Mouse (Mus musculus): Measurements from ENCODE around the gene Kcnk6.

Kcnk6 gene

GRCm38 (mm10) chr7:29232247-29233013 is at the start of gene Kcnk6:
Kcnk6 (minus strand) TSS chr7:29232515.
- DNase-seq (ENCODE audit: low read depth, low spot score) = peak; percentile 42
- no peaks in the 10 kb centered on the region; the same call in 1 of the 2 replicates for H3K27me3 ChIP-seq (ENCODE audit: control insufficient read depth, insufficient read depth, low read length, poor library complexity, severe bottlenecking)
- no peaks in the 10 kb centered on the region for H3K36me3 ChIP-seq (ENCODE audit: control insufficient read depth, insufficient read depth, low read length, poor library complexity, severe bottlenecking)

GRCm38 (mm10) chr7:29281201-29282073 is 49.1 kb upstream of the Kcnk6 start, which contains the start of gene Spint2:
Spint2 (minus strand) TSS chr7:29281912.
- peak; percentile 72 for DNase-seq (ENCODE audit: low read depth, low spot score)
- Histone ChIP-seq H3K27me3 (ENCODE audit: control insufficient read depth, insufficient read depth, low read length, poor library complexity, severe bottlenecking) (no peaks in the 10 kb centered on the region), H3K36me3 (ENCODE audit: control insufficient read depth, insufficient read depth, low read length, poor library complexity, severe bottlenecking) (no peaks in the 10 kb centered on the region)

GRCm38 (mm10) chr7:29280801-29281200 is 48.5 kb upstream of the Kcnk6 start:
- peak; percentile 19 for DNase-seq (ENCODE audit: low read depth, low spot score)
- Histone ChIP-seq H3K27me3 (ENCODE audit: control insufficient read depth, insufficient read depth, low read length, poor library complexity, severe bottlenecking) (no peaks in the 10 kb centered on the region), H3K36me3 (ENCODE audit: control insufficient read depth, insufficient read depth, low read length, poor library complexity, severe bottlenecking) (no peaks in the 10 kb centered on the region)

- no peak for DNase-seq (ENCODE audit: low read depth, low spot score)
- Histone ChIP-seq H3K27me3 (ENCODE audit: control insufficient read depth, insufficient read depth, low read length, poor library complexity, severe bottlenecking) (no peaks in the 10 kb centered on the region), H3K36me3 (ENCODE audit: control insufficient read depth, insufficient read depth, low read length, poor library complexity, severe bottlenecking) (no peaks in the 10 kb centered on the region)
Measured at GRCm38 (mm10) chr7:29279924-29280323, 47.6 kb upstream of the Kcnk6 start.

- no peak for DNase-seq (ENCODE audit: low read depth, low spot score)
- H3K36me3 ChIP-seq (ENCODE audit: control insufficient read depth, insufficient read depth, low read length, poor library complexity, severe bottlenecking) = no peaks in the 10 kb centered on the region
- H3K27me3 ChIP-seq (ENCODE audit: control insufficient read depth, insufficient read depth, low read length, poor library complexity, severe bottlenecking) = no peaks in the 10 kb centered on the region
Measured at GRCm38 (mm10) chr7:29279261-29279660, 46.9 kb upstream of the Kcnk6 start.

- DNase-seq (ENCODE audit: low read depth, low spot score) = no peak
- Histone ChIP-seq H3K36me3 (ENCODE audit: control insufficient read depth, insufficient read depth, low read length, poor library complexity, severe bottlenecking) (no peaks in the 10 kb centered on the region), H3K27me3 (ENCODE audit: control insufficient read depth, insufficient read depth, low read length, poor library complexity, severe bottlenecking) (no peaks in the 10 kb centered on the region)
Measured at GRCm38 (mm10) chr7:29277510-29277909, 45.2 kb upstream of the Kcnk6 start.

- Histone ChIP-seq H3K36me3 (ENCODE audit: control insufficient read depth, insufficient read depth, low read length, poor library complexity, severe bottlenecking) (no peaks in the 10 kb centered on the region), H3K27me3 (ENCODE audit: control insufficient read depth, insufficient read depth, low read length, poor library complexity, severe bottlenecking) (no peaks in the 10 kb centered on the region)
- DNase-seq (ENCODE audit: low read depth, low spot score) = no peak
Measured at GRCm38 (mm10) chr7:29276715-29277114, 44.4 kb upstream of the Kcnk6 start.

- Histone ChIP-seq H3K36me3 (ENCODE audit: control insufficient read depth, insufficient read depth, low read length, poor library complexity, severe bottlenecking) (no peaks in the 10 kb centered on the region), H3K27me3 (ENCODE audit: control insufficient read depth, insufficient read depth, low read length, poor library complexity, severe bottlenecking) (no peaks in the 10 kb centered on the region)
- DNase-seq (ENCODE audit: low read depth, low spot score) = no peak
Measured at GRCm38 (mm10) chr7:29271687-29272465, 39.6 kb upstream of the Kcnk6 start.

- no peaks in the 10 kb centered on the region for H3K27me3 ChIP-seq (ENCODE audit: control insufficient read depth, insufficient read depth, low read length, poor library complexity, severe bottlenecking)
- no peaks in the 10 kb centered on the region for H3K36me3 ChIP-seq (ENCODE audit: control insufficient read depth, insufficient read depth, low read length, poor library complexity, severe bottlenecking)
- no peak for DNase-seq (ENCODE audit: low read depth, low spot score)
Measured at GRCm38 (mm10) chr7:29270445-29270844, 38.1 kb upstream of the Kcnk6 start.

GRCm38 (mm10) chr7:29266931-29267330 is 34.6 kb upstream of the Kcnk6 start:
- DNase-seq (ENCODE audit: low read depth, low spot score) = no peak
- no peaks in the 10 kb centered on the region for H3K27me3 ChIP-seq (ENCODE audit: control insufficient read depth, insufficient read depth, low read length, poor library complexity, severe bottlenecking)
- no peaks in the 10 kb centered on the region for H3K36me3 ChIP-seq (ENCODE audit: control insufficient read depth, insufficient read depth, low read length, poor library complexity, severe bottlenecking)

GRCm38 (mm10) chr7:29265636-29266035 is 33.3 kb upstream of the Kcnk6 start:
- no peaks in the 10 kb centered on the region for H3K27me3 ChIP-seq (ENCODE audit: control insufficient read depth, insufficient read depth, low read length, poor library complexity, severe bottlenecking)
- H3K36me3 ChIP-seq (ENCODE audit: control insufficient read depth, insufficient read depth, low read length, poor library complexity, severe bottlenecking) = no peaks in the 10 kb centered on the region
- DNase-seq (ENCODE audit: low read depth, low spot score) = no peak

- H3K27me3 ChIP-seq (ENCODE audit: control insufficient read depth, insufficient read depth, low read length, poor library complexity, severe bottlenecking) = no peaks in the 10 kb centered on the region
- H3K36me3 ChIP-seq (ENCODE audit: control insufficient read depth, insufficient read depth, low read length, poor library complexity, severe bottlenecking) = peaks cover 2% of the 10 kb centered on the region; the same call in 1 of the 2 replicates
- no peak for DNase-seq (ENCODE audit: low read depth, low spot score)
Measured at GRCm38 (mm10) chr7:29263831-29264230, 31.5 kb upstream of the Kcnk6 start.

GRCm38 (mm10) chr7:29262151-29262550 is 29.8 kb upstream of the Kcnk6 start:
- peaks cover 2% of the 10 kb centered on the region; the same call in 1 of the 2 replicates for H3K36me3 ChIP-seq (ENCODE audit: control insufficient read depth, insufficient read depth, low read length, poor library complexity, severe bottlenecking)
- no peak for DNase-seq (ENCODE audit: low read depth, low spot score)
- H3K27me3 ChIP-seq (ENCODE audit: control insufficient read depth, insufficient read depth, low read length, poor library complexity, severe bottlenecking) = no peaks in the 10 kb centered on the region

All from splenic B cell, adult 2 months (primary cell).